Mouse (Mus musculus) thymus, adult 2 months (tissue): Measurements from ENCODE around the gene Pkdcc.

Source experiments
- CTCF ChIP-seq: fragments of 200-500 bp; IDR thresholded peaks from 2 replicates; pipeline ENCODE4 v1.5.1; 2012; ENCODE audit warnings: mild to moderate bottlenecking, control low read depth, low read length, moderate library complexity, borderline replicate concordance; ENCODE audit not compliant: control insufficient read depth, poor library complexity, insufficient read depth; ENCODE audit errors: extremely low read depth
- POLR2A ChIP-seq: fragments of 200-500 bp; IDR thresholded peaks from 2 replicates; pipeline ENCODE4 v1.6.1; 2012; ENCODE audit warnings: mild to moderate bottlenecking, low read length, control low read depth, moderate library complexity; ENCODE audit not compliant: control insufficient read depth, poor library complexity, insufficient read depth; ENCODE audit errors: extremely low read depth

DNA sequence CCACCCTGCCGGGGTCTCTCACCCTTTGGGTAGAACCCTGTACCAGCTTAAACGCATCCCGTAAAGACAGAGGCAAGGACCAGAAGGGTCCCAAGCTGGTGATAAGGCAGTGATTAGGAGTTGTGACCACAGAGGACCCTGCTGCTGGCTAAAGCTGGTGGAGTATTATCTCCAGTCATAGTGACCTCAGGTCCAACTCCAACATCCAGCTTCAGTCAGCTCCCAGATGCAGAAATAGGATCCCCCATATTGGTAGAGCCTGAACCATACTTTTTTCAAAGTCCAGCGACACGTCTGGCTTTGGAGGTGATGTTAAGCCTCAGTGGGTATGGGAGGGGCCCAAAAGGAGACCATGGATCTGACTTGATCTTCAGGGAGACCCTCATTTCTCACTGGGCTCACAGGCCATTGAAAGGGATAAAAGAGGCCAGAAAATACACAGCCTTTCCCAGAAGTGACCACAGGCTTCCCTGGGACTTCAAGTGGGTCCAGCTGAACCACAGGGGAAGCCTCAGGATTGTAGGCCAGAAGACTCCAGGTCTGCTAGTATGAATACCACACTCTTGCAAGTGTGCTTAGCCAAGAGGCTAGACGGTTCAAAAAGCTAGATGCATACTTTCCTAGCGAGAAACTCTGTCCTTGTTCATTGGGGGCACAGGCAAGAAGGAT lies 1.3 kb downstream of the Pkdcc start:
- TF ChIP-seq CTCF (no peak), POLR2A (no peak)
